Mouse (Mus musculus) c-Kit-negative CD71-positive TER-119-positive erythroid progenitor cells, embryonic 14.5 days (primary cell): ENCODE measurements around the gene Uqcc1.

Experiments used
- DNase-seq: peaks from one replicate; pipeline ENCODE4 v3.0.0-alpha.2; 2013; ENCODE audit warnings: low read depth, low spot score

Uqcc1 gene

GRCm38 (mm10) chr2:155816179-155816578 is 113.9 kb downstream of the Uqcc1 start:
- no peak for DNase-seq

GRCm38 (mm10) chr2:155814829-155815228 is 115.3 kb downstream of the Uqcc1 start:
- no peak for DNase-seq

- DNase-seq: no peak
These were observed 117.5 kb downstream of the Uqcc1 start for GRCm38 (mm10) chr2:155812637-155813036.

GRCm38 (mm10) chr2:155811821-155812396 is 118.2 kb downstream of the Uqcc1 start:
- peak; percentile 58 for DNase-seq

- no peak for DNase-seq
These were observed 120.5 kb downstream of the Uqcc1 start for GRCm38 (mm10) chr2:155809620-155810019.

- no peak for DNase-seq
These were observed 122.7 kb downstream of the Uqcc1 start for GRCm38 (mm10) chr2:155807408-155807807.

- DNase-seq: no peak
These were observed 123.6 kb downstream of the Uqcc1 start for GRCm38 (mm10) chr2:155806548-155806947.

GRCm38 (mm10) chr2:155805925-155806255 is 124.2 kb downstream of the Uqcc1 start:
- DNase-seq: no peak

- DNase-seq: no peak
These were observed 124.7 kb downstream of the Uqcc1 start for GRCm38 (mm10) chr2:155805231-155805924.

- no peak for DNase-seq
These were observed 126.1 kb downstream of the Uqcc1 start for GRCm38 (mm10) chr2:155804053-155804452.

GRCm38 (mm10) chr2:155802761-155803160 is 127.3 kb downstream of the Uqcc1 start:
- peak; percentile 42 for DNase-seq

- no peak for DNase-seq
These were observed 131.5 kb downstream of the Uqcc1 start for GRCm38 (mm10) chr2:155798613-155799012.
